Mouse (Mus musculus) right cerebral cortex, postnatal 25 days (tissue): ENCODE measurements around the gene Gm28047.
"Not testable (repeated sequence)": the region's sequence is repeated elsewhere in the genome, so short reads cannot be mapped to it uniquely, and the experiment has no call there.

ENCODE experiments used
- DNase-seq: peaks from one replicate; pipeline ENCODE4 v3.0.0; 2022

The Gm28047 gene

DNA sequence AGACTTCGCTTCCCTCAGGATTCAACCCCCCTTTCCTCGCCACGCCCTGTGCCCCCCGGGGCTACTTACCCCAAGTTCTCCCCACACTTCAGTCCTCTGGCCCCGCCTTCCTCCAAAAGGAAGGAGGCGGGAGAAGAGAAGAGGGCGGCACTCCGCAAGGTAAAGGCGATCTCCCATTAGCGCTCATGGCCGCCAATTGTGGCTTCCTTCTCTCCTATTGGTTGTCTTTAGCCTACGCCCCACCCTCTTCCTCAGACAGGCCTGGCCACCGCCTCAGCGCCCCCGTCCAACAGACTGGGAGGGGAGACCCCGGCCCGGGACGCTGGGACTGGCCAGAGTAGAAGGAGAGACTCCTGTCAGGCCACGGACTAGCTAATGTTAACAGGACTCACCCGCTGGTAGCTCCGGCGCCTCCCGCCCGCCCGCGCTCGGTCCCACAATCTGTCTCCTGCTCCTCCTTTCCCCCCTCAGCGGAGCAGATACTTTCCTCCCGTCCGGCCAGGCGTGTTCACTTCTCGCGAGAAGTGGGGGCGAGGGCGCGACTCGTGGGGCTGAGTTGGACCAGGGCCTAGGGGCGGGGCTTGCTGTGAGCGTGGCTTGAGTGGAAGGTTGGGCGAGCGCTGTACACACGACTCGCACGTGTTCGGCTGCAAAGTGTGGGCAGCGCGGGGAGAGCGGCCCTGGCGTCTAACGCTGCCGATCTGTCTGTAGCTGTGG, at the start of gene Gm28047, which contains the start of gene Atf7:
TSS of gene Gm28047 (minus strand) at position 98 of the 717 bp plus-strand sequence.
TSS of gene Atf7 (minus strand) at position 495 of the 717 bp plus-strand sequence.
- peak; percentile 99 for DNase-seq

DNA sequence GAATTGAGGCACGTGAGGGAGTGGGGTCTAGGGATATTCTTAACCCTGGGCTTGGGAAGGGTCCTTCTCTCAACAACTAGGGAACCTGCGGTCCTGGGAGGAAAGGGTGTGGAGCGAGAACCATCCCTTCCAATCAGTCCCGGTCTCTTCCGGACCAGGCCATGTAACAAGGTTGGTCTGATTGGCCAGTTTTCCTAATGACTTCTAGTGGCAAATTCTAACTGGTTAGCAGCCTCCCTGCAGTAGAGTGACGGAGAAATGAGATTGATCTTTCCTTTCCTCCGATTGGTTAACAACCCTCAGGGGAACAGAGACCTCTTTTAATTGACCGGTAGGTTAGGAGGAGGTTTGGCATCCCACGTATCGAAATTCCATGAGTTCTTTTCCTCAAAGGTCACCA, 48.7 kb upstream of the Gm28047 start:
- peak; percentile 59 for DNase-seq

DNA sequence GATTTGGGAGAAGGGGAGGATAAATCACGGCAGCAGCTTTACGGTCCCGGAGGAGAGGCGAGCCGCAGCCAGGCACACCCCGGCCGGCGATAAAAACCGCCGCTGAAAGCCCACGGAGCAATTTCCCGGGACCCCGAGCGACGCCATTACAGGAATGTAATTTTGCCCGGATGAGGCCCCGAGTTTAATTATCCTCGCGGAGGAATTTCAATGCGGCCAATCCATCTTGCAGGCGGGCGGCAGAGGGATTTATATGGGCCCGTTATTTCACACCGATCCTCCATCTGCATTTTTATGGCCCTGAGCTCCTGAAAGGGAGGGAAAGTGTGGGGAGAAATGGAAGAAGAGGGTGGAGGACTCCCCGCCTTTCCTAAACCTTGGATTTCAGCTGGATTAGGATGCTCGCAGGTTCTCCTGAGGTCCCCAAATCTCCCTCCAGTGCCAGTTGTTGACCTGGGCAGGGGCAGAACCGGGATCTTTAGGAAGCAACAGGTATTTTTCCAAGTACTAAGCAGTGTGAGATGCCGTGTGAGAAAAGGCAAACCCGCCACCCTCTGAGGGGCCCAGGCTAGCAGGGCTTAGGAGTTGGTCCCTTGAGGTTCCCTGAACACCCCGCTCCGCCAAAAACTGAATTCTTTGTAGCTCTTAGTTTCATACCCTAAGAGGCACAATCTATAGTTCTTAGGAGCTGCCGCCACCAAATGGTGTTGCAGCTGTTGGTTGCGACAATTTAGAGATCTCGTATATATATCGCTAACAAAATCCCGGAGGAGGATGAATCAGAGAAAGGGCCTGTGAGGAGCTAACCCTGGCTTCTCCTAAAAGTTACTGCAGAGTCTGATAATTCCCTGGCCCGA, 47.6 kb upstream of the Gm28047 start, which contains the start of gene Atp5g2:
TSS of gene Atp5g2 (minus strand) at position 138 of the 857 bp plus-strand sequence.
- DNase-seq: peak; percentile 48

DNA sequence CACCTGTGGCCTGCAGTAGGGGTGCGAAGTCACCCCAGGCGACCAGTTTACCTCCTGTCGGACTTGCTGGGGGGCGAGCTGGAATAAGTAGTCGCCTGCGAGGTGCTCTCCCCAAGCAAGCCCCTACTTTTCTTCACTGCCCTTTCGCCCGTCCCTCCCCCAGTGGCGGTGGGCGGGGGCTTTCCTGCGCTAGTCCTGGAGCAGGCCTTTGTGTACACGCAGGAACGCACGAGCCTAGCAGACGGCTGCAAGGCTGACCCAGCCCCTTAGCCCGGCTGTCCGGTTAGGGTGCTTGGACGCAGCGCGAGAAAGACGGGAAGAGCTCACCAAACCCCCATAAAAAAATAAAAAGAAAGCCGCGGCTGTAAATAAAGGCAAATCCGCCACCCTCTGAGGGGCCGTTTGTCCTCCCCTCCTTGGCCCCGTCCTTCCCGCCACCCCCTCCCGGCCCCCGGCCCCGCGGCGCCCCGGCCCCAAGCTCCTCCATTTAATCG, 46.9 kb upstream of the Gm28047 start:
- peak; percentile 74 for DNase-seq

DNA sequence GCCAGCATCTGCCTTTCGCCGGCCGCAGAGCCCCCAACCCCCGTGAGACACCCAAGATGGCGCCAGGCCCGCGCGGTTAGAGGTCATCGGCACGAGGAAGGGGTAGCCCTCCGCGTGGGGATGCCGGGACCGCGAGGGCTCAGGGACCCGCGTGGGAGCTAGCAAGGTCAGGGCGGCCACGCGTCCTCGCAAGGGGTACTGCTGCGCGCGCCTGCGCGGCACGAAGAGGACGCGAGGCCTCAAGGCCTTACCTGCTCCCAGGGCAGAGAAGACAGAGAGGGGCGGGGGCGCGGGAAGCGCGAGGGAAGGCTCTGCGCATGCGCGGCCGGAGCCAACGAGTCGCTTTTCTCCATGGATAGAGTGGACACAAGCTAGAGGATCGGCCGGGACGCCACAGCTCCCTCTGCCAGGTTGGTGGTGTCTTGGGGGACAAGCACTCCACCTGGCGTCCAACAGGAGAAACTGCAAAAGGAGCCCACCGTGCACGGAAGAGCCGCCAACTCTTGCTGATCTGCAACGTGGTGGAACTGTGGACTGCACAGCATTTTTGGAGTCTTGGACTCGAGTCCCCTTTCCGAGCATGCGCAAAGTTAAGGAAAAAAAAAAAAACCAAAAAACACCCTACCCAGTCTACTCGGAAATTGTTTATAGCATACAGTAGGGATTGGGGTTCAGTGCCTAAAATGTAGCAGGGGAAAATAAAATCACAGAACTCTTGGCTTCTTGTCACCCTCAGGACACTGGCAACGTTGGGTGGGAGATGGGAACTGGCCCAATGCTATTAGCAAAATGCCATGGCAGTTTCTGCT, 46.1 kb upstream of the Gm28047 start:
- peak; percentile 97 for DNase-seq

DNA sequence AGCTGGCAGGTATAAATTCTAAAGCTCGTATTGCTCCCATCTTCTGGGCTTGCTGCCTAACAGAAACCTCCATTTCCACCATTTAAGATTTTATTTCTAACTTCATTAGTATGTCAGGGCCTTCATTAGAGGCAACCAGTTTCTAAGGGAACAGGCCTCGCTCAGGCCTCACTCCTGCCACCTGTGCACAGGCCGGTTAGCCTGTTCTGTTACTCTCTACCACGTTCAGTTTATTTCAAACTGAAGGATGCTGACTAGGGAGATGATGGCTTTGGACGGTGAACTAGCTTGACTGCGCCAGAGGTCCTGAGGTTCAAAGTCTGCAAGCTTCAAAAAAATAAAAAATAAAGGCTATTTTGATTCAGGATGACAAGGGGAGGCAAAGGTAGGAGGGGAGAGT, 45.4 kb upstream of the Gm28047 start:
- DNase-seq: peak; percentile 18

DNA sequence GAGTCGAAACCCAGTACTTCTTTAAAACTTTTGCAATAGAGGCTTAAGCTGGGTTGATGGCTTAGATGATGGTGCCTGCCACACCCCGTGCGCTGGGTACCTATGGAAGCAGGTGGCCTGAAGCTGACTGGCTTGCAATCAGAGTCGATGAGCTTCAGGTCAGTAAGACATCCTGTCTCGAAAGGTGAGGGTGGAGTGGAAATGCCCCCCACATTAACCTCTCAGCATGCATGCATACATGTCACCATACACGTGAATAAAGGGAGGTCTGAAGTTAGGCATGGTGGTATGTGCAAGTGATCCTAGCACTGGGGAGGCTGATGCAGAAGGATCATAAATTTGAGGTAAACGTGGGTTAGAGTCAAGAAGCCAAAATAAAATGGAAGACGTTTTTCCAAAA, 44.7 kb upstream of the Gm28047 start:
- DNase-seq: no peak

DNA sequence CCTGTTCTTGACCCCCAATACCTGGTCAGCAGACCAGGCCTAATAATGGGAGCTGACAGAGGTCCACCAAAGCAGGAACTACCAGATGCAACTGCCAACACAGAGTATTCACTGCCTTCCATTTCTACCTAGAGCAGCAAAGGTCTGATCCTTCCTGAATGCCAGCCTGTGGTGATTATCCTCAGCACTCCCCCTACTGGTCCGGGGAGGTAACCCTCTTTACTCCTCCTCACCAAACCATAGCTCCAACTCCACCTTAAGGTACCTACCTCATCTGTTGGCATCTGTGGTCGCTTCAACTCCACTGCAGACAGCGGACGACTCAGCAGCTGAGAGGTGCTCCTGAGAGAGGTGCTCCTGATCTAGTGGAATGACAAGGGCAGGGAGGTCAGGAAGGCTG, 40.6 kb upstream of the Gm28047 start:
- DNase-seq: peak; percentile 25

DNA sequence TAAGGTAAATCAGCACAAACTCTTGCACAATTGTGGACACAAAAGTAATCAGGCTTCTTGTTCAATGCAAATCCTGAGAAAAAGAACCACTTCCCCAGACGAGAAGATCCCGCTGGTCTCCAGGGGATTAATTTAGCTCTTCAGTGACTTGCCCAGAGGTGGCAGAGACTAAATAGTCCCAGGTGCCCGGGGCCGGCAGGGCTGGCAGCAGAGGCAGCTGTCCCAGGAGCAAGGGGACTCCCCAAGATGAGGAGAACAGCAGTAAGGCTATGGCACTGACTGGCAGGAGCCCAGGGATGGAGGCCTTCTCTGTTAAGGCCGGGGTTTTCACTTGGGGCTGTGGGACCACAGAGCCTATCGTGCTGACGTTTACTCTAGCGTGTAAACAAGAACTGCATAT, 39.0 kb upstream of the Gm28047 start:
- no peak for DNase-seq

DNA sequence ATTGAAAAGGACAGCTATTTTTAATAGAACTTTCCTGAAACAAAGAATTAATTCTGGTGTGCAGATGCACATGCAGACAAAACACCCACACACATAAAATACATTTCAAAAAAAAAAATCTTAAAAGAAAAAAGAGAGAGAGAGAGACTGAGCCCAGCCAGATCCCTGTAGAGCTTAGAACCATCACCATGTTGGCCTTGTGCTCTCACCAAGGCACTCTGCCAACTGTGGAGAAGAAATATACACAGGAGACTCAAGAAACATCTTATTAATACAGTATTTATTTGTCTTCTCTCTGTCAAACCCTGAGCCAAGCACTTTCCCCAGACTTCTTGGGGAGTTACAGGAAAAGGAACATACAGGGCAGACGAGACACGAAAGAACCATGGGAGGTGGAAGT, 37.7 kb upstream of the Gm28047 start:
- DNase-seq: not testable (repeated sequence)

DNA sequence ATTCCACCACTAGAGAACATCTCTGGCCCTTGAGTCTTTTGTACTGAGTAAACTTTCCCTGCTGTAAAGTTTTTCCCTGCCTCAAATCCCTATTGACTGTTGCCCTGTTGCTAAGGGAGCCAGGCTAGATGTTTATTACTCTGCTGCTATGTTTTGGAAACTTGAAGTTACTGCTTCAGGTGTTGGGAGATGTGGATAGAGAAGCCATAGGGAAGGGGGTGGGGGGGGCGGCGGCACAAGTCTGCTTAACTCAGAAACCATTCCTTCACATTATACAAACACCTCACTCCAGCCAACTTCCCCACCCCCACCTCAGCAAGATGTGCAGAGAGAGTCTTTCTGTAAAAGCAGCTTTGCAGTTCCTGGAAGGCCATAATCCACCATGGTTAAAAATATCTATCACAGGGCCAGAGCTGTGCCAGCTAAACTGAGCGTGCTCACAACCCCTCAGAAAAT, 33.1 kb upstream of the Gm28047 start:
- no peak for DNase-seq

DNA sequence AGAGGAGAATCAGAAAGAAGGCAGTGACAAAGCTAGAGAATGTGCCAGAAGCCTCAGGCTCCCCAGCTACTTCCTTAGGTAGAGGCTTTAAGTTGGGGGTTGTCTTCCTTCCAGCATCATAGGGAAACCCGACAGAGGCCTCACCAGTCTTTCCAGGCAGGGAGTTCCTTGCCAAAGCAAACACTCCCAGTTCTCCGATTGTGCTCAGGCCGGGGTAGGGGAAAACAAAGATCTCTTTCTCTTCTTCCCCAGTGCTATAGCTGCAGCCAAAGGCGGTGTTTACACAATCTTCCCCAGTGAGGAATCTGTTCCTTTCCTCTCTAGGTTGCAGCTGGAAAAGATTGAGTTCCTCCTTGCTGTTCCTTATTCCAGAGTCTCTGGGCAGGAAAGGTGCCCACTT, 31.8 kb upstream of the Gm28047 start:
- no peak for DNase-seq

DNA sequence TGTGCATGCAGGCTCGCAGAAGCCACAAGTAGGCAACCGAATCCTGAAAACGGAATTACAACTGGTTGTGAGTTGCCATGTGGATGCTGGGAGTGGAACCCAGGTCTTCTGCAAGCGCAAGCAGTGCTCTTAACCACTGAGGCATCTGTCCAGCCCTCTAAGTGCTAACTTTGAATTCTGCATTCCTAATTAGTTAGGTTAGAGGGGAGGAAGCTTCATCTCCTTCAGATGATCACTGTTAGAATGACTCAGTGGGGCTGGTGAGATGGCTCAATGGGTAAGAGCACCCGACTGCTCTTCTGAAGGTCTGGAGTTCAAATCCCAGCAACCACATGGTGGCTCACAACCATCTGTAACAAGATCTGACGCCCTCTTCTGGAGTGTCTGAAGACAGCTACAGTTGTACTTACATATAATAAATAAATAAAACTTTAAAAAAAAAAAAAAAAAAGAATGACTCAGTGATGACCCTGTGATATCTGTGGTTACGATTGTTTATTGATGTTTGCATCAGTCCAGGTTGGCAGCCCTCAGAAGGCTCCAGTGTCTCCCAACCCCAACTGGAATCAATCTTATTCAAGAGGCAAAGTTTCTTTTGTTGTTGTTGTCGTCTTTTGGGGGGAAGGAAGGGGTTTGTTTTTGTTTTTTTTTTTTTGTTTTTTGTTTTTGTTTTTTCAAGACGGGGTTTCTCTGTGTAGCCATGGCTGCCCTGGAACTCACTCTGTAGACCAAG, 27.2 kb upstream of the Gm28047 start:
- DNase-seq: not testable (repeated sequence)

DNA sequence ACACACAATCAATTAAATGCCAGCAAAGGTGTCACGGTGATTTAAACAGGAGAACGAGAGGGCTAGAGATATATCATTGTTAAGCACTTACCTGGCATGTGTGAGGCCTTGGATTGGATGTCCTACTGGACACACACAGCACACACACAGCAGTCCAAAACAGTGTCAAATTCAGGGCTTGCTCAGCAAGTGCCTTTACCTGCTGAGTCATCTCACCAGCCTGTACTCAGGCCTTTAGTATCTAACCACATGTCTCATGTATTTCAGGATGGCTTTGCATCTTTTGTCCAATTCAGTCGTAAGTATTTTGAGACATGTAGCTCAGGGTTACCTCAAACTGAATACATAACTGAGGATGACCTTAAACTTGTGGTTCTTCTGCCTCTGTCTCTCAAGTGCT, 26.2 kb upstream of the Gm28047 start:
- no peak for DNase-seq

DNA sequence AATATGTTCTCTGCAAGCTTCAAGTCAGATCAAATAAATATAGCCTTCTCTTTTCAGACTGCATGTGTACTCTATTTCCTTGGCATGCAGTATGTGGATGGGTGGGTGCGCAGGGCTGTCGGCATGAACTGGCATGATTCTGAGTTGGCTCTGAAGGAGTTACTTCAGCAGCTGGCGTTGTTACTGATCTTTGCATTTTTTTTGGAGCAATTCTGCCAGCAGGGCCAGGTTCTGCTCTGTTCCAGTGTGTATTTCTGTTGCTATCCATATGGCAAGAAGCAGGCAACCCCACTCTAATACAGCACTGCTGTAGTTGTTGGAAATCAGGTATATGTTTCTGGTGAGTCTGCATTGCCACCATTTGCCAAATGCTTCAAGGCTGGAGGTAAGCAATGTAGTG, 10.9 kb upstream of the Gm28047 start:
- peak; percentile 68 for DNase-seq

DNA sequence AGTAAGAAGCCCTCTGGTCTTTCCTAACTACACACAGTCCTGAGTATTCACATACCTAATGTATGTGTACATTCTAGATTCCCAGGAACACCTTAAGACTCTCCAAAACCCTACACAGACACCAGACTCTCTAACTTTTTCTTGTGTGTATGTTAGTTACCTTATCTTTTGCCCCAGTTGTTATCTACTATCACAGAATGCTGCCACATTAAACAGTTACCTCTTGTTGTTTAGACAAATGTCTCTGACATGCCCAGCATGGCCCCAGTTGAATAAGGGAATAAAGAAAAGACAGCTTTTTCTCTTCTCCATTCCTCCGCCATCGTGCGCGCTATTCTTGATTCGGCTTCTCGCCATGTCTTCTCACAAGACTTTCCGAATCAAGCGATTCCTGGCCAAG, 9.8 kb upstream of the Gm28047 start:
- no peak for DNase-seq

DNA sequence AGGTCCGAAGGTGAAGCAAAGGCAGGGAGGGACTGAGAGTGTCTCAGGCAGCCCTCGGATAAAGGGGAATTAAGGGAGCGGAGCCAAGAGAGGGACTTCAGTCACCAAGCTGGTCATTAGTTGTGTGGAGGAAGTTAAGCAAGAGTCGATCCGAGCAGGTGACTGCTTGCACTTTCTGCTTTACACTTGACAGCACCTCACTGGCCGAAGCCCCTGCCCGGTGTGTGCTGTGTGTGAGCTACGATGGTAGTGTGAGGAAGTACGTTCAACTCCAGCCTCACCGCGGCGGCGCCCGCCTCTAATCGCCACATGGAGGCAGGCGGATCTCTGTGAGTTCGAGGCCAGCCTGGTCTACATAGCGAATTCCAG, 804 bp upstream of the Gm28047 start:
- DNase-seq: no peak

DNA sequence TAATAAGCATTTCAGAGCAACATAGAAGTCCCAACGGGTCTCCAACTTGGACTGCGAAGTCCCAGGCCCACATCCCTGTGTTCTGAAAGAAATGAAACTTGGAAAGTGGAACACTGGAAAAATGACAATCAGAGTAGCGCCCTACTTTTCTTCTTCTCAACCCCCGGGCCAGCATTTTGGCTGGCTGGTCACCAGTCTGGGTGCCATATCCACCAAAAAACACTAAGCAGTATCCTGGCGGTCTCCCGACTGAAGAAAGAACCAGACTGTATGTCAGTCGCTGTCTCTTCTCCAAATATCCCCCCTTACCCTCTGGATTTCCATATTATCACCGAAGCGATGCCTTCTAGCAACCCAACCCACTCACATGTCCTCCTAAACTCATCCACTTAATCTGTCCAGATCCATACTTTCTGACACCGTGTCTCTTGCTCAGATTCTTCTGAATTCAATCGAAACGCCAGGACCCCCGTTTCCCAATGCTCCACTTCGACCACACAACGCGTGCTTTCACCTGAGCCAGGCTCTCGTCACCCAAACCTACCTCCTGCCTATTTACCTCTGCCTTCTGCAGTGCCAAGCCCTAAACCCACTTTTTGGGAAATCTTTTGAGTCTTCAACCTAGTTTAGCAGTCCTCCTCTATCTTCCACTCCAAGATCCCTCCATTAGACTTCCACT, 437 bp downstream of the Gm28047 start:
- DNase-seq: peak; percentile 14

DNA sequence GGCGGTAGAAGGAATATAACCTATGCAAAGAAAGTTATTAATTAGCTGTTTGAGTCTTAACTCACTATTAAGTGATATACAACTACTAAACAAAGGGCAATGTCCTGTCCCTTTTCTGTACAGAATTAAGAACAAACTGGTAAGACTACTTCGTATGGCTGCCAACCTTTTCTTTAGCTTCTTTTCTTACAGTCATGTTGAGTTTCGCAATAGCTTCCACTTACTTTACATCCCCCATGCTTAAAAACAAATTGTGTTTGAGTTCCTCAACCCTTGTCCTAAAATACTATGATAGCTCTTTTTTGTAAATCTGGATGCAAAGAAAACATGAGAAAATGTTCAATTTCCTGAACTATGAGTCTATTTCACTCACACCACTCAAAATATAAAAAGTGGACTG, 1.7 kb downstream of the Gm28047 start:
- no peak for DNase-seq

DNA sequence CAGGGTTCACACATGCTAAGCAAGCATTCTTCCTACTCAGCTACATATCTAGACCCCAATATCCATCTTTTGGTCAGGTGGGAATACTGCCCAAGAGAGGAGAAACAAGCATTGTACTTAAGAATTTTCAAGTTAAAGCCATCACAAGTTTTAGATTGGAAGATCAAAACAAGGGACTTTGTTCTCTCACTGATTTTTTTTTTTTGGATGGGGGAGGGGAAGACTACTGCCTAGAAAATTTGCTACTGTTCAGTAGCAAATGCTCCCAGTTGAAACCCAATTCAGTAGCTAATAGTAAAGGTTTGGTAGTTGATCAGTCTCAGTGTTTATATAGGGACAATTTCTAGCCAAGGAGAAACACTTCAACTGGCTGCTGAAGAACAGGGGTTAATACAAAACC, 2.3 kb downstream of the Gm28047 start:
- DNase-seq: no peak

DNA sequence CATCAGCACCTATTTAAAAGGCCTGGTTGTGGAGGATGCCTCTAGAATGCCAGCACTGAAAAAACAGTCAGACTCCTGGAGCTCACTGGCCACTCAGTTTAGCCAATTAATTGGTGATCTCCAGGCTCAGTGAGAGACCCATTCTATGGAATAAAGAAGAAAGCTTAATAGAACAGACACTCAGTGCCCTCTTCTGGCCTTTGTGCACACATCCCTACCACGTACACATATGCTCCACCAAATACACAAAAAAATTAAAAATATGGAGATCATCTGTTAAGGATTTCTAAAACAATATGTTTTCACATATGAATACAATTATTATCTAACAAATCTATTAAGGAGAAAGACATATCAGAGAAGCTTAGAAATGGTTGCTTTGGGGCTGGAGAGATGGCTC, 4.1 kb downstream of the Gm28047 start:
- no peak for DNase-seq

DNA sequence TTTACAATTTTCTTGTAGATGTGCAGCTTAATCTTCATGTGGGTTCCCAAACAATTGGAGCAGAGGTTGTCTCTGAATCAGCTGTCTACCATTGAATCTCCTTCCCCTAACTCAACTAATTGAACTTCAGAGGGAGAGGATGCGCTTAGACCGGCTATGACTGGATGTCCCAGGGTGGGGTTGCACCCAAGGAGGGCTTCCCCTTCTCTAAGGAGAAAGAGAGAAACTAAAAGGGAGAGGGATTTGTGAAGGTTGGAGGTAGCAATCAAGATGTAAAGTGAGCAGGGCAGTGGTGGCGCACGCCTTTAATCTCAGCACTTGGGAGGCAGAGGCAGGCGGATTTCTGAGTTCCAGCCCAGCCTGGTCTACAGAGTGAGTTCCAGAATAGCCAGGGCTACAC, 5.4 kb downstream of the Gm28047 start:
- no peak for DNase-seq
